Mouse (Mus musculus) myocyte (in vitro differentiated cells): ENCODE data around the gene Hyal3.

Source experiments
- POLR2A ChIP-seq: IDR thresholded peaks from one replicate; pipeline ENCODE4 v1.6.1; 2011; ENCODE audit warnings: low read depth, mild to moderate bottlenecking, control low read depth, moderate library complexity; ENCODE audit not compliant: insufficient read length
- TCF12 ChIP-seq: IDR thresholded peaks from one replicate; pipeline ENCODE4 v1.6.1; 2011; ENCODE audit warnings: mild to moderate bottlenecking, control low read depth; ENCODE audit not compliant: poor library complexity, insufficient read depth, severe bottlenecking
- USF1 ChIP-seq: IDR thresholded peaks from one replicate; pipeline ENCODE4 v1.6.1; 2011; ENCODE audit warnings: low read depth, mild to moderate bottlenecking, control low read depth, moderate library complexity

- TF ChIP-seq POLR2A (no peak), USF1 (no peak), TCF12 (no peak)
These were observed 33.6 kb upstream of the Hyal3 start, which contains the start of gene Zmynd10 for GRCm38 (mm10) chr9:107547026-107547425.
